Mouse (Mus musculus) kidney, embryonic 16.5 days (tissue): ENCODE measurements around the gene Dnmt1. TPM values are rescaled to one million over a fixed set of nuclear protein-coding genes. Genes with fewer than 3 reads are reported as not detected.
A peak's percentile ranks its signal among the peaks of the same experiment; 100 is the strongest.

Experiments
- ATAC-seq: fragments of 200-750 bp; cut with Nextera tagmentation; 2 replicates; pipeline ENCODE4 v1.8.0; 2017; ENCODE audit warnings: moderate TSS enrichment; ENCODE audit not compliant: low FRiP score, low TSS enrichment
- H3K27ac ChIP-seq: fragments of 300-500 bp; sonication (generic); 2 replicates; pipeline ENCODE4 v1.5.1; 2014; ENCODE audit warnings: low read length
- H3K27me3 ChIP-seq: fragments of 300-500 bp; sonication (generic); 2 replicates; pipeline ENCODE4 v1.6.1; 2014; ENCODE audit warnings: low read length, control low read depth, mixed read lengths; ENCODE audit not compliant: insufficient read depth
- H3K36me3 ChIP-seq: fragments of 300-500 bp; sonication (generic); 2 replicates; pipeline ENCODE4 v1.6.1; 2014; ENCODE audit warnings: low read length, control low read depth, mixed read lengths; ENCODE audit not compliant: insufficient read depth
- H3K4me1 ChIP-seq: fragments of 300-500 bp; sonication (generic); 2 replicates; pipeline ENCODE4 v1.6.1; 2014; ENCODE audit warnings: low read length, control low read depth, mixed read lengths; ENCODE audit not compliant: insufficient read depth
- H3K4me2 ChIP-seq: fragments of 300-500 bp; sonication (generic); replicated peaks from 2 replicates; pipeline ENCODE4 v1.6.1; 2014; ENCODE audit warnings: low read depth, low read length
- H3K4me3 ChIP-seq: fragments of 300-500 bp; sonication (generic); 2 replicates; pipeline ENCODE4 v1.5.1; 2014; ENCODE audit warnings: mild to moderate bottlenecking, low read length
- H3K9ac ChIP-seq: fragments of 300-500 bp; sonication (generic); replicated peaks from 2 replicates; pipeline ENCODE4 v1.6.1; 2014; ENCODE audit warnings: low read length
- H3K9me3 ChIP-seq: fragments of 300-500 bp; sonication (generic); 2 replicates; pipeline ENCODE4 v1.6.1; 2016; ENCODE audit warnings: low read length, control low read depth
- WGBS: fragments of 180-500 bp; shearing (Covaris S2); extraction: QIAGEN DNeasy Blood & Tissue Kit; methylation state at CpG from one replicate; pipeline ENCODE4 v1.1.7; 2014; 5-methylcytosine and 5-hydroxymethylcytosine counted together
- polyA plus RNA-seq: library from polyadenylated mRNA; unstranded; fragments of >200 nt; fragmentation: Nextera tagmentation; extraction: Ambion mirVana; gene quantifications from 2 replicates; pipeline ENCODE4 v1.2.1, GENCODE M21; 2015

The Dnmt1 gene
- polyA plus RNA-seq, 1 experiment from 2014 or later: 107 TPM

DNA sequence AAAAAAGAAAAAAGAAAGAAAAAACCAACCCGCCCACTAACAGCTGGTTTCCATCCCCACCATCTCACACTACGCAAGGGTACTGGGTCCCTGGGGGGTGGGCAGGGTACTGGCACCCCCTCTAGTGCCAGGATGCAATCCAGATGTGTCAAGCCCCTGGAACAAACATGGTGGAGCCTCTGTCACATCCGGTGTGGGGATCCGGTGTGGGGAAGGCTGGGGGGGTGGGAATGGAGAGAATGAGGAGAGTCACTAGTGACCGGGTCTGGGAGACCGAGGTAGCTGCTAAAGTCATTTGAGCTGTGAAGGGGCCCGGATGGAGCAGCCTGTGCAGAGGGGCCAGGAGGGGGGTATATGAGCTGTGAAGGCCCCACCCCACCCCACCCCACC, 12.1 kb upstream of the Dnmt1 start:
- Histone ChIP-seq H3K4me3 (peak overlapping the region; percentile 63; the same call in 1 of the 2 replicates), H3K36me3 (peaks cover 24% of the 10 kb centered on the region), H3K4me1 (peaks cover 47% of the 10 kb centered on the region), H3K9ac (peak overlapping the region; percentile 68), H3K27me3 (no peaks in the 10 kb centered on the region), H3K9me3 (no peaks in the 10 kb centered on the region), H3K4me2 (peak overlapping the region; percentile 63), H3K27ac (peak overlapping the region; percentile 95)
- peak; percentile 49 for ATAC-seq
- WGBS: 18% methylated on average over 7 of the region's 7 CpGs

DNA sequence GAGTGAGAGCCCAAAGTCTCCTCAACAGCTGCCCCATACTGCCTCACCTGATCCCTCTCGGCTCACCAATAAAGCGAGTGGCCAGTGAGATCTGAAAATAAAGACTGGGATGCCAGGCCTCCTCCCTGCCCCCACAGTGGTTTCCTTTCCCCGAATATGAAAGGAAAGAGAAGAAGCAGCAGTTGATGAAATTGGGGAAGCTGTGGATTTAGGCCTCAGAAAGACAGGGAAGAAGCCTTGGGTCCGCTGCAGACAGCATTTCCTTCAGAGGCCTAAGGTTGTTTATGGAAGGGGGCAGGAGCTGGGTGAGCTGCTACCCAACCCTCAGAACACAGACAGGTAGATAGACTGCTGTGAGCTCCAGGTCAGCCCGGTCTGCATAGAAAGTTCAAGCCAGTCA, 7.1 kb upstream of the Dnmt1 start:
- H3K9me3 ChIP-seq: no peaks in the 10 kb centered on the region
- H3K27ac ChIP-seq: no peak overlapping the region
- H3K4me3 ChIP-seq: no peak overlapping the region
- H3K36me3 ChIP-seq: peaks cover 33% of the 10 kb centered on the region
- H3K27me3 ChIP-seq: no peaks in the 10 kb centered on the region
- H3K4me2 ChIP-seq: no peak overlapping the region
- ATAC-seq: no peak
- peaks cover 8% of the 10 kb centered on the region for H3K4me1 ChIP-seq
- H3K9ac ChIP-seq: no peak overlapping the region
- 83% methylated on average over 5 of the region's 5 CpGs for WGBS

DNA sequence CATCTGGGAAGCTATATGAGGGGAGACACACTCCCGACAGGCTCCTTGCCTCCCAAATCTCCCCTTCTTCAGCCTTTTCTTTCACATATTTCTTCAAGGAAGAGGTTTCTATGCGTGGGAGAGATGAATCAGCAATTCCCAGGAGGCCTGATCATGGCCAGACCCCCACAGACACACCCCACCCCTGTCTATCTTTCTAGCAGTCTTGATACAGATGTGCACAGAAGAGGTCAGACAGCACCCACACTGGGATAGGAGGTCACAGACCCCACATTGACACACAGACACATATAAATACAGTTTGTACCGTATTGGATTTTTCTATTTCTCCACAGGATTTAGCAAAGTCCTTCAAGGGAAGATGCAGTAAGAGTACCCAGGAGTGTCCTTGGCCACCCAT, 6.3 kb upstream of the Dnmt1 start:
- Histone ChIP-seq H3K9ac (no peak overlapping the region), H3K9me3 (no peaks in the 10 kb centered on the region), H3K4me3 (no peak overlapping the region), H3K36me3 (peaks cover 33% of the 10 kb centered on the region), H3K27ac (no peak overlapping the region), H3K27me3 (no peaks in the 10 kb centered on the region), H3K4me1 (peaks cover under 1% of the 10 kb centered on the region; the same call in 1 of the 2 replicates), H3K4me2 (no peak overlapping the region)
- no peak for ATAC-seq
- WGBS: 83% methylated on average over 3 of the region's 3 CpGs

DNA sequence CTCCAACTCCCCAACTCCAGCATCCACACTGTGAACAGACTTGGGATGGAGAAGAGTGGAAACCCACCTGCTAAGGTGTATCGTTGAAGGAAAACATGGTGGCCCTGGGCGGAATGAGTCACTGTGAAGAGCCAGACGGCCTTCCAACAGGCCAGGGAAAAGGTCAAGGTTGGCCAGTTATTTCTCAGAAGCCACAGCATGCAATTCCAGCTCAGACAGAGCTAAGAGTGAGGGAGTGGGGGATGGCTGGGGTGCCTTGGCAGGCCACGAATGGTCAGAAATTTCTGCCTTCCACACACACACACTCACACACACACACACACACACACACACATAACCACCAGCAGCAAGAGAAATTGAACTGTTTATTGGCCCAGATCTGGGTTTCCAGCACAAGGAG, 5.9 kb upstream of the Dnmt1 start:
- Histone ChIP-seq H3K36me3 (peaks cover 33% of the 10 kb centered on the region), H3K27ac (no peak overlapping the region)
- WGBS: 84% methylated on average over 4 of the region's 4 CpGs

DNA sequence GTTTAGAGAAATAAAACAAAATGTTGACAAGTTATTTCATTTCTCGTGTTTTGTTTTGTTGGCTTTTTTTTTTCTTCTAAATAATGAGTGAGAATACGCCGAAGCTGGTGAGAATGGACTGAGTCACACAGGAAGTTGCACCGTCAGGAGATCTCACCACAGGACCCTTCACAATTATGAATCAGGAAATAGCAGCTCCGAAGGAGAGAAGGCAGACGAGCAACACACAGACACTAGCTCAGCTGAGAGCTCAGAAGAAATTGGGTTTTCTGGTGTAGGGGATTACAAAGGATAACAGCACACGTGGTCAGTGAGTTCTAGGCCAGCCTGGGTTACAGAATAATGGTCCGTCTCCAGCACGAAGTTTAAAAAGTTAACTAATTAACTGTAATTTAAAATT, 1.9 kb upstream of the Dnmt1 start:
- H3K9me3 ChIP-seq: no peaks in the 10 kb centered on the region
- no peak overlapping the region for H3K4me2 ChIP-seq
- H3K27ac ChIP-seq: no peak overlapping the region
- peaks cover 6% of the 10 kb centered on the region; the same call in 1 of the 2 replicates for H3K36me3 ChIP-seq
- H3K4me3 ChIP-seq: no peak overlapping the region
- no peak for ATAC-seq
- no peak overlapping the region for H3K9ac ChIP-seq
- no peaks in the 10 kb centered on the region for H3K27me3 ChIP-seq
- no peaks in the 10 kb centered on the region for H3K4me1 ChIP-seq
- 67% methylated on average over 9 of the region's 9 CpGs for WGBS

More for the DNA sequence above, 5.9 kb upstream of the Dnmt1 start:
- H3K4me1 ChIP-seq: no peaks in the 10 kb centered on the region
- no peak overlapping the region for H3K4me2 ChIP-seq
- no peaks in the 10 kb centered on the region for H3K27me3 ChIP-seq
- no peak overlapping the region for H3K4me3 ChIP-seq
- H3K9me3 ChIP-seq: no peaks in the 10 kb centered on the region
- H3K9ac ChIP-seq: no peak overlapping the region
- ATAC-seq: no peak

DNA sequence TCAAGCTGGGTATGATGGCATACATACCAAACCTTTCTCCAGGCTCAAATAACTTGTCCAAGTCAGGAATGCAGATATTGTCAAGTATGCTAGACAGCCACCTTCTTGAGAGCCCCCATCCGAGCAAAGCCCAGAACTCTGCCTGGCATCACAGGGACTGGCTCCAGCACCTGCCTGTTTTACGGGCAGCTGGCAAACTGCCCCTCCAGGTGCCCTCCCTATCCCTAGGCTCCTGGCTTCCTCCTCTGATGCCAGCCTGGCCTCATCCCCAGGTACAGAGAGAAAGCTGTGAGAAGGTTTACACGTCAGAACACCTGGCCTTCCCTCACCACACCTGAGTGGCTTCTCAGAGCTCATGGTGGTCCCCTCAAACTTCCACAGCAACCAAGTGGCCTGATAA, 2.7 kb downstream of the Dnmt1 start:
- no peak overlapping the region for H3K9ac ChIP-seq
- WGBS: 75% methylated on average over 3 of the region's 3 CpGs
- no peaks in the 10 kb centered on the region for H3K4me1 ChIP-seq
- no peak overlapping the region for H3K27ac ChIP-seq
- no peaks in the 10 kb centered on the region for H3K9me3 ChIP-seq
- H3K36me3 ChIP-seq: no peaks in the 10 kb centered on the region
- no peak overlapping the region for H3K4me2 ChIP-seq
- H3K27me3 ChIP-seq: no peaks in the 10 kb centered on the region
- H3K4me3 ChIP-seq: no peak overlapping the region
- ATAC-seq: no peak

DNA sequence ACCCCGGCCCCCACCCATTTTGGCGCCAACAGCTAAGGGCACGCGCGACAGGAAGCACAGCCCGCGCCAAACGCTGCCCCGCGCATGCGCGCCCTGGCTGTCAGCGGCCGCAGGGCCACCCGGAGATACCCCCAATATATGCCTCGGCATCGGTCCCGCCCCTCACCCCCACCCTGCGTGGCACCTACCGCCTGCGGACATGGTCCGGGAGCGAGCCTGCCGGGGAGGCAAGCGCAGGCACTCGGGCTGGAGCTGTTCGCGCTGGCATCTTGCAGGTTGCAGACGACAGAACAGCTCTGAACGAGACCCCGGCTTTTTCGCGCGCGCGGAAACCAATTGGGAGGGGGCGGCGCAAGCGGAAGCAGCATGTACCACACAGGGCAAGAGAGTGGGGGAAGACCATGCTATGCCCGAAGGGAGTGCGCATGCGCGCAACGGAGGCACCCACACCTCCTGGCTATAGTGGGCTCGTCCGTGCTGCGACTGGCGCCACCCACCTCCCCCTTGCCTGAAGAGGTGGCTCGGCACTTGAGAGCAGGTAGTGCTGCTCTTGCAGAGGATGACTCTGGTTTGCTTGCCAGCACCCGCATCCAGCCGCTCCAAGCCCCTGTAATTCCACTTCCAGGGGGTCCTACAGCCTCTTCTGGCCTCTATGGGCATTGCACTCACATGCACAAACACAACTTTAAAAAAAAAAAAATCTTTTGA, 7.0 kb downstream of the Dnmt1 start:
- WGBS: under 1% methylated on average over 51 of the region's 51 CpGs
- peak overlapping the region; percentile 92 for H3K27ac ChIP-seq
- ATAC-seq: peak; percentile 96
- H3K4me3 ChIP-seq: peak overlapping the region; percentile 97
- H3K4me1 ChIP-seq: peaks cover 13% of the 10 kb centered on the region
- H3K36me3 ChIP-seq: no peaks in the 10 kb centered on the region; the same call in 1 of the 2 replicates
- peak overlapping the region; percentile 76 for H3K4me2 ChIP-seq
- H3K27me3 ChIP-seq: no peaks in the 10 kb centered on the region
- no peaks in the 10 kb centered on the region for H3K9me3 ChIP-seq
- peak overlapping the region; percentile 91 for H3K9ac ChIP-seq

DNA sequence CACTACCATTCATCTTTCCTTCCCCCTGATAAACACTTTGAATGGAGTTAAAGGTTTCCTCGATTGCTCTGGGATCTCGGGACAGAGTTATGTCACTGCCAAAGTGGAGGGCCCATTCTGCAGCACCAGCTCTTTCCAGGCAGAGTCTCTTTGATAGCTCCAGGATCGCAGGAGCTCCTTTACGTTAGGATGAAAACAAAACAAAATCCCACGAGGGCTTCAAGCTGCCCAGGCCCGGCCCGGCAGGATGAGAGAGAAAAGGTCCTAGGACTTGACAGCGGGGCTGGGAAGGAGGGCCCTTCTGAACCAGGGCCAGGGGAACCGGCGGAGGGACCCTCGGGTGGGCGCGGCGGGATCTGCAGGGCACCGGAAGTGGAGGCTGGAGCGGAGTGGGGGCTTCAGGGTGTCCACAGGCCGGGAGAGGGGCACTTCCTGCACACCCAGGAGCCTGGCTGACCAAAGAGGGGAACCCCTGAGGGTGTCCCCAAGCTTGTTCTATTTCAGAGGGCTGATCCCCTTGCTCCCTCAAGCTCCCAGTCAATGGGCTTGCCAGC, 7.6 kb downstream of the Dnmt1 start:
- under 1% methylated on average over 17 of the region's 17 CpGs for WGBS

DNA sequence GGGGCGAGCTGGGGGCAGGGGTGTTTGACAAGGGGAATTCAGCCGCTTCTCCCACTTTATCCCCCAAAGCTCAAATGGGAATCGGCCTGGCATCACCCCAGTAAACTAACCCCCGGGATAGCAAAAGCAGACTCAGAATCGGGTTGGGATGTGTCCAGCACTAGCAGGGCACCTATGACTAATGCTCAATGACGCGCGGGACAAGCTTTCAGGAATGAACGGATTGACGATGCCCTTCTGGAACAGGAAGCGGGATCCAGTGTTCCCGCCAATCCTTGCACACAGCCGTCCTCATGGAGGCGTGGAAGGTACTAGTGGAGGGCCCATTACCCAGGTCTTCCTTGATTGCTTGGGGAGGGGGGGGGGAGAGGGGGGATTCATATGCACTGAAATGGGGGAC, 8.2 kb downstream of the Dnmt1 start:
- Histone ChIP-seq H3K4me1 (peaks cover 13% of the 10 kb centered on the region), H3K36me3 (no peaks in the 10 kb centered on the region; the same call in 1 of the 2 replicates), H3K27me3 (no peaks in the 10 kb centered on the region), H3K4me3 (peak overlapping the region; percentile 97), H3K9me3 (no peaks in the 10 kb centered on the region), H3K9ac (peak overlapping the region; percentile 91), H3K27ac (peak overlapping the region; percentile 92), H3K4me2 (peak overlapping the region; percentile 76)
- ATAC-seq: no peak
- 8% methylated on average over 14 of the region's 14 CpGs for WGBS

More for the DNA sequence above, 7.6 kb downstream of the Dnmt1 start:
- Histone ChIP-seq H3K4me1 (peaks cover 13% of the 10 kb centered on the region), H3K9me3 (no peaks in the 10 kb centered on the region), H3K4me2 (peak overlapping the region; percentile 76), H3K27ac (peak overlapping the region; percentile 92), H3K4me3 (peak overlapping the region; percentile 97), H3K27me3 (no peaks in the 10 kb centered on the region), H3K36me3 (no peaks in the 10 kb centered on the region; the same call in 1 of the 2 replicates), H3K9ac (peak overlapping the region; percentile 91)
- ATAC-seq: peak; percentile 77

DNA sequence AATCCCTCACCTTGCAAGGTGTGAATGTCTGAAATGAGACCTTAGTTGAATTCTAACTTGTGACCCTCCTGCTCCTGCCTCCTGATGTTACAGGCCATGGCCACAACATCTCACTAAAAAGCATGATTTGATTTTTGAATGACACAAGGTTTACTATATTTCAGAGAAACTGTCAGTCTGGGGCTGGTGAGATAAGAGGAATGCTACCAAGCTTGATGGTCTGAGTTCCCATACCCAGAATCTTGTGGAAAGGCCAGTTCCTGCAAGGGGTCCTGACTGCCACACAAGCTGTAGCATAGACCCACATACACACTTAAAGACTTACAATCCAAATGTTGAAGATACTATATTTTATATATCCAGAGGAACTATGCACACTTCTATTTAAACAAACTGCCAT, 9.3 kb downstream of the Dnmt1 start:
- no peak overlapping the region; the same call in 1 of the 2 replicates for H3K4me3 ChIP-seq
- peak overlapping the region; percentile 41 for H3K9ac ChIP-seq
- no peaks in the 10 kb centered on the region for H3K9me3 ChIP-seq
- H3K27me3 ChIP-seq: no peaks in the 10 kb centered on the region
- H3K27ac ChIP-seq: no peak overlapping the region
- no peaks in the 10 kb centered on the region; the same call in 1 of the 2 replicates for H3K36me3 ChIP-seq
- H3K4me1 ChIP-seq: peaks cover 13% of the 10 kb centered on the region
- H3K4me2 ChIP-seq: no peak overlapping the region
- ATAC-seq: no peak
